28 mouse cellular contexts compared by ENCODE assay signal in genomic region chrX:112801113-112801512, GRCm38 (mm10).
DNase-seq lines count a peak whose midpoint lies in the region; ATAC-seq and TF ChIP-seq lines count a peak whose summit lies in the region.
"Had no signal": no experiment of that assay in that cellular context is flagged by ENCODE, and none has a peak within 500 bp of the region (broad histone marks: within the 10 kb centered on the region; RNA-seq: fewer than 3 reads in every experiment).

No protein-coding gene starts in this region.

- no peaks in the 10 kb centered on the region for H3K27me3 ChIP-seq in lung, embryonic 14.5 days (ENCODE audit: insufficient read depth, low read length)
- H3K27me3 ChIP-seq in kidney, embryonic 14.5 days (ENCODE audit: control insufficient read depth, insufficient read depth, low read length) = no peaks in the 10 kb centered on the region
- H3K27me3 ChIP-seq: CH12.LX; embryonic facial prominence, embryonic 13.5 days; embryonic facial prominence, embryonic 15.5 days; forebrain, embryonic 12.5 days had no signal

- no peaks in the 10 kb centered on the region for H3K36me3 ChIP-seq in lung, embryonic 14.5 days (ENCODE audit: insufficient read depth)
- H3K36me3 ChIP-seq in kidney, embryonic 14.5 days (ENCODE audit: control insufficient read depth, insufficient read depth, low read length) = no peaks in the 10 kb centered on the region
- H3K36me3 ChIP-seq: embryonic facial prominence, embryonic 13.5 days; embryonic facial prominence, embryonic 15.5 days; forebrain, embryonic 10.5 days; forebrain, embryonic 12.5 days; G1E had no signal

- WGBS in lung, embryonic 14.5 days = 54% methylated on average over 1 of the region's 1 CpGs
- WGBS in kidney, embryonic 14.5 days = 85% methylated on average over 1 of the region's 1 CpGs

- TF ChIP-seq CTCF in lung, embryonic 14.5 days (IDR thresholded peaks at IDR 0.05; ENCODE audit: low read depth) = no peak

- H3K4me2 ChIP-seq in lung, embryonic 14.5 days = no peak overlapping the region
- no peak overlapping the region for H3K4me2 ChIP-seq in kidney, embryonic 14.5 days (replicated peaks; ENCODE audit: low read depth, low read length)
- H3K4me2 ChIP-seq: embryonic facial prominence, embryonic 13.5 days; embryonic facial prominence, embryonic 15.5 days; forebrain, embryonic 12.5 days had no signal

- H3K9me3 ChIP-seq in lung, embryonic 14.5 days (ENCODE audit: low read depth, low read length) = no peaks in the 10 kb centered on the region
- H3K9me3 ChIP-seq in kidney, embryonic 14.5 days (ENCODE audit: control insufficient read depth, low read length) = no peaks in the 10 kb centered on the region
- H3K9me3 ChIP-seq: embryonic facial prominence, embryonic 13.5 days; embryonic facial prominence, embryonic 15.5 days; forebrain, embryonic 10.5 days; forebrain, embryonic 12.5 days; G1E had no signal

- peak; percentile 1 for DNase-seq in lung, embryonic 14.5 days
- DNase-seq in lung, postnatal 10 days = no peak
- DNase-seq in 416B (ENCODE audit: low read depth) = peak; percentile 53
- peak; percentile 2 for DNase-seq in brain, adult 2 months (ENCODE audit: low read depth, low spot score)
- DNase-seq: adrenal gland, adult 8-10 months; adrenal gland, postnatal 14 days; adrenal gland, postnatal 36 days; B cell, adult 2 months; cerebellum, adult 11 months; cerebellum, adult 18-20 months; cerebellum, adult 8-10 months; cerebellum, adult 9-11 months; cerebellum, postnatal 14 days; cerebellum, postnatal 36 days; embryo, embryonic 11 days had no signal

- no peak for ATAC-seq in lung, embryonic 14.5 days (ENCODE audit: insufficient read depth)
- ATAC-seq in kidney, embryonic 14.5 days (ENCODE audit: low FRiP score, low TSS enrichment) = no peak
- ATAC-seq: activated CD4-positive, CD25-positive, alpha-beta regulatory T cell, adult 4 months; CD4-positive, CD25-positive, alpha-beta regulatory T cell, adult 4 months; forebrain, embryonic 14.5 days; forebrain, embryonic 16.5 days; Patski had no signal

- no peak overlapping the region for H3K27ac ChIP-seq in lung, embryonic 14.5 days (ENCODE audit: low read depth)
- H3K27ac ChIP-seq in kidney, embryonic 14.5 days (ENCODE audit: low read depth, low read length) = no peak overlapping the region
- H3K27ac ChIP-seq: embryonic facial prominence, embryonic 13.5 days; embryonic facial prominence, embryonic 15.5 days; forebrain, embryonic 10.5 days; forebrain, embryonic 12.5 days had no signal

- no peak overlapping the region for H3K4me3 ChIP-seq in lung, embryonic 14.5 days (ENCODE audit: low read depth, low read length)
- no peak overlapping the region for H3K4me3 ChIP-seq in kidney, embryonic 14.5 days (ENCODE audit: low read length)
- H3K4me3 ChIP-seq: embryonic facial prominence, embryonic 13.5 days; embryonic facial prominence, embryonic 15.5 days; erythroblast, embryonic 14.5 days; forebrain, embryonic 10.5 days; forebrain, embryonic 12.5 days had no signal

- H3K4me1 ChIP-seq in lung, embryonic 14.5 days (ENCODE audit: insufficient read depth) = no peaks in the 10 kb centered on the region
- no peaks in the 10 kb centered on the region for H3K4me1 ChIP-seq in kidney, embryonic 14.5 days (ENCODE audit: control insufficient read depth, insufficient read depth, low read length)
- H3K4me1 ChIP-seq: embryonic facial prominence, embryonic 13.5 days; embryonic facial prominence, embryonic 15.5 days; forebrain, embryonic 10.5 days; forebrain, embryonic 12.5 days had no signal

- no peak overlapping the region for H3K9ac ChIP-seq in lung, embryonic 14.5 days
- H3K9ac ChIP-seq in kidney, embryonic 14.5 days (ENCODE audit: low read depth, low read length) = no peak overlapping the region
- H3K9ac ChIP-seq: embryonic facial prominence, embryonic 13.5 days; embryonic facial prominence, embryonic 15.5 days; forebrain, embryonic 12.5 days had no signal
